Mouse (Mus musculus) cerebral cortex, adult 2 months (tissue): Measurements from ENCODE around the gene Mup9.

Source experiments
- WGBS: fragments of 180-500 bp; shearing (Covaris S2); methylation state at CpG from one replicate; pipeline ENCODE4 v1.1.7; 2018; 5-methylcytosine and 5-hydroxymethylcytosine counted together

Gene Mup9

DNA sequence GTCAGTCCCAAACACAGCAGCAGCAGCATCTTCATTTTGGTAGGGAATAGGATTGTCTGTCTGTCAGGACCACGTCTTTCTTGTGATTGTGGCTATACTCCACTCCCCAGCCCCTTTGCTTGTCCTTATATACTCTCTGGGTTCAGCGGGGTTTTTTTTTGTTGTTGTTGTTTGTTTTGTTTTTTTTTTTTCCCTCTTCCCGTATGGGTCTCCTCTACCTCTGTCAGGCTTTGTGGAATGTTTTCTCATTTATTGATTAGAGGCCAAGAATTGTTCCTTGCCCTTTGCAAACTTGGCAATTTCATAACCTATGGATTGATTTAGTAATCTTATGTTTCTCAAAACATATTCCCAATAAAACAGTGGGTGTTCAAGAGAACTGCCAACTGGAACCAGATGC, at the start of gene Mup9:
Gene Mup9 (minus strand): TSS at position 101 of the 400 bp plus-strand sequence.
- WGBS, result 78% methylated on average over 3 of the region's 3 CpGs
